Comparison of ENCODE assay signal across 10 mouse cellular contexts in genomic region chr4:132592958-132593357, GRCm38 (mm10). TPM values are rescaled to one million over a fixed set of nuclear protein-coding genes. Genes with fewer than 3 reads are reported as not detected.
DNase-seq lines count a peak whose midpoint lies in the region; TF ChIP-seq lines count a peak whose summit lies in the region.
"Had no signal": no experiment of that assay in that cellular context is flagged by ENCODE, and none has a peak within 500 bp of the region (broad histone marks: within the 10 kb centered on the region; RNA-seq: fewer than 3 reads in every experiment).

No protein-coding gene starts in this region.

- no peak for TF ChIP-seq CTCF in bone marrow macrophage, adult 2 months (IDR thresholded peaks at IDR 0.05; ENCODE audit: low read depth, low read length)

- peak overlapping the region; percentile 99 for H3K27ac ChIP-seq in bone marrow macrophage, adult 2 months (ENCODE audit: insufficient read depth, low read depth, low read length)
- H3K27ac ChIP-seq: embryonic facial prominence, embryonic 12.5 days had no signal

- DNase-seq in layer of hippocampus, adult 9-10 months (ENCODE audit: low spot score) = peak; percentile 22
- DNase-seq in layer of hippocampus, postnatal 10 days (ENCODE audit: low spot score in 2 of 2) = no peak
- DNase-seq in lung, postnatal 14 days = peak; percentile 48
- peak; percentile 78 to 85 for DNase-seq in spleen, postnatal 36 days (ENCODE audit: low spot score in 2 of 2)
- DNase-seq in adrenal gland, postnatal 10 days = no peak
- no peak for DNase-seq in adrenal gland, postnatal 25 days
- DNase-seq: kidney, postnatal 10 days; midbrain, embryonic 14.5 days had no signal

- peaks cover 71% of the 10 kb centered on the region for H3K4me1 ChIP-seq in bone marrow macrophage, adult 2 months (ENCODE audit: control insufficient read depth, insufficient read depth, low read length)
- H3K4me1 ChIP-seq: embryonic facial prominence, embryonic 12.5 days had no signal

- H3K4me3 ChIP-seq in bone marrow macrophage, adult 2 months (ENCODE audit: insufficient read depth, low read length) = no peak overlapping the region
- H3K4me3 ChIP-seq: embryonic facial prominence, embryonic 12.5 days had no signal

- no peak for TF ChIP-seq POLR2A in bone marrow macrophage, adult 2 months (IDR thresholded peaks at IDR 0.05; ENCODE audit: borderline replicate concordance, low read depth, low read length)

RNA-seq across cellular contexts. Expression of gene Ptafr, which starts 29.1 kb away (rescaled TPM):
- total RNA-seq in layer of hippocampus, postnatal 10 days (2021) = 1 to 10 TPM; 1.0 to 1.3 TPM
- 81.4 and 91.0 TPM in 2 replicates for polyA plus RNA-seq in bone marrow macrophage, adult 2 months (2012; ENCODE audit: insufficient read depth, insufficient read length, missing spikeins)
- 1 to 10 TPM; 1.9 to 2.3 TPM for total RNA-seq in adrenal gland, postnatal 10 days (2021)
- 0.76 and 0.97 TPM in 2 replicates for total RNA-seq in adrenal gland, postnatal 25 days (2021)

RNA-seq across cellular contexts. Expression of gene Eya3, which starts 45.8 kb away (rescaled TPM):
- 10 to 100 TPM; 16.3 to 23.3 TPM for total RNA-seq in layer of hippocampus, postnatal 10 days (2021)
- 37.9 and 42.5 TPM in 2 replicates for polyA plus RNA-seq in bone marrow macrophage, adult 2 months (2012; ENCODE audit: insufficient read depth, insufficient read length, missing spikeins)
- 10 to 100 TPM; 22.5 to 24.9 TPM for total RNA-seq in adrenal gland, postnatal 10 days (2021)
- total RNA-seq in adrenal gland, postnatal 25 days (2021) = 22.4 and 28.8 TPM in 2 replicates

RNA-seq across cellular contexts. Expression of gene Dnajc8, which starts 57.6 kb away (rescaled TPM):
- total RNA-seq in layer of hippocampus, postnatal 10 days (2021) = 10 to 100 TPM; 90.4 to 93.7 TPM
- 140 and 155 TPM in 2 replicates for polyA plus RNA-seq in bone marrow macrophage, adult 2 months (2012; ENCODE audit: insufficient read depth, insufficient read length, missing spikeins)
- 10 to 100 TPM; 73.9 to 87.0 TPM for total RNA-seq in adrenal gland, postnatal 10 days (2021)
- total RNA-seq in adrenal gland, postnatal 25 days (2021) = 114 and 119 TPM in 2 replicates

RNA-seq across cellular contexts. Expression of gene Atpif1, which starts 59.5 kb away (rescaled TPM):
- 100 to 1,000 TPM; 649 to 727 TPM for total RNA-seq in layer of hippocampus, postnatal 10 days (2021)
- 539 and 589 TPM in 2 replicates for polyA plus RNA-seq in bone marrow macrophage, adult 2 months (2012; ENCODE audit: insufficient read depth, insufficient read length, missing spikeins)
- 100 to 1,000 TPM; 311 to 337 TPM for total RNA-seq in adrenal gland, postnatal 10 days (2021)
- total RNA-seq in adrenal gland, postnatal 25 days (2021) = 426 and 437 TPM in 2 replicates

Comparison
In these comparisons a context has a peak if more than half of its experiments do, and no peak if none do; other contexts are left out.
1. DNase-seq: peak in layer of hippocampus, adult 9-10 months (single experiment), lung, postnatal 14 days (single experiment) and spleen, postnatal 36 days (2 of 2); none in layer of hippocampus, postnatal 10 days (0 of 2), adrenal gland, postnatal 10 days (single experiment) and adrenal gland, postnatal 25 days (single experiment).